Comparison of ENCODE assay signal across 17 mouse cellular contexts in genomic region chr15:95289047-95289446, GRCm38 (mm10).
DNase-seq lines count a peak whose midpoint lies in the region; ATAC-seq lines count a peak whose summit lies in the region.
"Had no signal": no experiment of that assay in that cellular context is flagged by ENCODE, and none has a peak within 500 bp of the region (broad histone marks: within the 10 kb centered on the region; RNA-seq: fewer than 3 reads in every experiment).

No protein-coding gene starts in this region.

- H3K4me1 ChIP-seq in kidney, embryonic 16.5 days (ENCODE audit: insufficient read depth, low read length), result peaks cover 10% of the 10 kb centered on the region
- no peaks in the 10 kb centered on the region for H3K4me1 ChIP-seq in kidney, embryonic 14.5 days (ENCODE audit: control insufficient read depth, insufficient read depth, low read length)
- H3K4me1 ChIP-seq in limb, embryonic 10.5 days, result peaks cover 32% of the 10 kb centered on the region
- H3K4me1 ChIP-seq: heart, embryonic 13.5 days had no signal

- no peak overlapping the region for H3K27ac ChIP-seq in kidney, embryonic 16.5 days (ENCODE audit: low read length)
- H3K27ac ChIP-seq in kidney, embryonic 14.5 days (ENCODE audit: low read depth, low read length), result no peak overlapping the region
- peak overlapping the region; percentile 12; the same call in 1 of the 2 replicates for H3K27ac ChIP-seq in limb, embryonic 10.5 days
- H3K27ac ChIP-seq: heart, embryonic 13.5 days; limb, embryonic 15.5 days; midbrain, embryonic 12.5 days had no signal

- 32% methylated on average over 10 of the region's 10 CpGs for WGBS in kidney, embryonic 16.5 days
- WGBS in kidney, embryonic 14.5 days, result 33% methylated on average over 10 of the region's 10 CpGs
- 37% methylated on average over 10 of the region's 10 CpGs for WGBS in limb, embryonic 10.5 days

- no peaks in the 10 kb centered on the region for H3K27me3 ChIP-seq in kidney, embryonic 16.5 days (ENCODE audit: insufficient read depth, low read length)
- no peaks in the 10 kb centered on the region for H3K27me3 ChIP-seq in kidney, embryonic 14.5 days (ENCODE audit: control insufficient read depth, insufficient read depth, low read length)
- H3K27me3 ChIP-seq in limb, embryonic 10.5 days (ENCODE audit: low read depth, poor library complexity, severe bottlenecking), result no peaks in the 10 kb centered on the region
- H3K27me3 ChIP-seq: heart, embryonic 13.5 days; limb, embryonic 15.5 days; Patski had no signal

- intact Hi-C loops in heart, postnatal 10 days (cut with DNase I), result no loop called here

- no peak overlapping the region for H3K9ac ChIP-seq in kidney, embryonic 16.5 days (replicated peaks; ENCODE audit: low read length)
- H3K9ac ChIP-seq in kidney, embryonic 14.5 days (ENCODE audit: low read depth, low read length), result no peak overlapping the region
- H3K9ac ChIP-seq: heart, embryonic 13.5 days; limb, embryonic 15.5 days; liver, postnatal 0 days; midbrain, embryonic 12.5 days had no signal

- 0 out of 2 replicates have a peak overlapping the region, but pooled peaks have one; percentile 18 for H3K4me2 ChIP-seq in kidney, embryonic 16.5 days (replicated peaks; ENCODE audit: low read depth, low read length)
- H3K4me2 ChIP-seq in kidney, embryonic 14.5 days (replicated peaks; ENCODE audit: low read depth, low read length), result no peak overlapping the region
- H3K4me2 ChIP-seq: heart, embryonic 13.5 days; limb, embryonic 15.5 days; midbrain, embryonic 12.5 days had no signal

- peak; percentile 42 for DNase-seq in cerebellum, adult 9-10 months
- no peak for DNase-seq in cerebellum, adult 8-10 months
- peak; percentile 50 for DNase-seq in brain, adult 2 months (ENCODE audit: low read depth, low spot score)
- DNase-seq in limb, embryonic 10.5 days (ENCODE audit: low spot score), result peak; percentile 57
- DNase-seq in heart, postnatal 10 days, result no peak
- DNase-seq: gastrocnemius, postnatal 36 days; liver, postnatal 0 days; lung, postnatal 4 days; right cerebral cortex, postnatal 25 days; thymus, postnatal 25 days had no signal

- H3K9me3 ChIP-seq in kidney, embryonic 16.5 days (ENCODE audit: low read length), result no peaks in the 10 kb centered on the region
- H3K9me3 ChIP-seq in kidney, embryonic 14.5 days (ENCODE audit: control insufficient read depth, low read length), result no peaks in the 10 kb centered on the region
- no peaks in the 10 kb centered on the region for H3K9me3 ChIP-seq in limb, embryonic 10.5 days (replicated peaks)
- H3K9me3 ChIP-seq: heart, embryonic 13.5 days; limb, embryonic 15.5 days; midbrain, embryonic 12.5 days had no signal

- no peak overlapping the region for H3K4me3 ChIP-seq in kidney, embryonic 16.5 days (ENCODE audit: low read length)
- no peak overlapping the region for H3K4me3 ChIP-seq in kidney, embryonic 14.5 days (ENCODE audit: low read length)
- H3K4me3 ChIP-seq in limb, embryonic 10.5 days, result peak overlapping the region; percentile 4; the same call in 1 of the 2 replicates
- H3K4me3 ChIP-seq: heart, embryonic 13.5 days; limb, embryonic 15.5 days; midbrain, embryonic 12.5 days had no signal

- H3K36me3 ChIP-seq in kidney, embryonic 16.5 days (ENCODE audit: insufficient read depth, low read length), result no peaks in the 10 kb centered on the region
- no peaks in the 10 kb centered on the region for H3K36me3 ChIP-seq in kidney, embryonic 14.5 days (ENCODE audit: control insufficient read depth, insufficient read depth, low read length)
- H3K36me3 ChIP-seq in limb, embryonic 10.5 days, result no peaks in the 10 kb centered on the region
- H3K36me3 ChIP-seq: heart, embryonic 13.5 days; limb, embryonic 15.5 days; midbrain, embryonic 12.5 days had no signal

- no peak for ATAC-seq in kidney, embryonic 16.5 days (ENCODE audit: low FRiP score, low TSS enrichment)
- no peak for ATAC-seq in kidney, embryonic 14.5 days (ENCODE audit: low FRiP score, low TSS enrichment)
- ATAC-seq: intestine, postnatal 0 days; liver, postnatal 0 days; Patski had no signal

Comparison
In these comparisons a context has a peak if more than half of its experiments do, and no peak if none do; other contexts are left out.
1. DNase-seq: peak in cerebellum, adult 9-10 months (single experiment), brain, adult 2 months (single experiment) and limb, embryonic 10.5 days (single experiment); none in cerebellum, adult 8-10 months (single experiment) and heart, postnatal 10 days (0 of 2).